ENCODE assay signal across 9 mouse cellular contexts in the genomic region with DNA sequence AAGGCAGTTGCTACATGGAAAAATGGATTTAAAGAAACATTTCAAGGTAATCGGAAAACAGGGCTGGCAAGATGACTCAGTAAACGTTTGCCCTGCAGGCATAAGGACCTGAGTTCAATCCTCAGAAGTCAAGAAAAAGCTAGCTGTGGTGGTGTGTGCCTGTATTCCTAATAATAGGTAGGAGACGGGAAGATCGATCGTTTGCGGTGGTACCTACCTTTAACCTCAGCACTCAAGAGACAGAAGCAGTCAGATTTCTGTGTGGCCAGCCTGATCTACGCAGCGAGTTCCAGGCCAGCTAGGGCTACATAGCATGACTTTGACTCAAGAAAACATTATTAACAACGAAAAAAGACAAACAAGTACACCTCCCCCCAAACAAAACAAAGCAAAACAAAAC. TPM values are rescaled to one million over a fixed set of nuclear protein-coding genes. Genes with fewer than 3 reads are reported as not detected.
DNase-seq lines count a peak whose midpoint lies in the region; ATAC-seq lines count a peak whose summit lies in the region.
"Had no signal": no experiment of that assay in that cellular context is flagged by ENCODE, and none has a peak within 500 bp of the region (broad histone marks: within the 10 kb centered on the region; RNA-seq: fewer than 3 reads in every experiment).

No protein-coding gene starts in this region.

- H3K4me3 ChIP-seq in heart, embryonic 14.5 days (ENCODE audit: control insufficient read depth in 1 of 2, insufficient read depth in 1 of 2, low read depth in 1 of 2, low read length in 2 of 2): no peak overlapping the region
- H3K4me3 ChIP-seq in embryonic facial prominence, embryonic 13.5 days: no peak overlapping the region
- no peak overlapping the region for H3K4me3 ChIP-seq in hindbrain, embryonic 14.5 days (replicated peaks; ENCODE audit: low read length)
- H3K4me3 ChIP-seq in midbrain, embryonic 15.5 days: no peak overlapping the region

- H3K9ac ChIP-seq in heart, embryonic 14.5 days (ENCODE audit: low read length): 0 out of 2 replicates have a peak overlapping the region, but pooled peaks have one; percentile 28
- no peak overlapping the region for H3K9ac ChIP-seq in embryonic facial prominence, embryonic 13.5 days
- no peak overlapping the region for H3K9ac ChIP-seq in hindbrain, embryonic 14.5 days
- no peak overlapping the region for H3K9ac ChIP-seq in midbrain, embryonic 15.5 days

- no peak for ATAC-seq in heart, embryonic 14.5 days (ENCODE audit: insufficient number of reproducible peaks, insufficient read depth, low FRiP score, low read depth)
- no peak for ATAC-seq in embryonic facial prominence, embryonic 13.5 days (ENCODE audit: insufficient number of reproducible peaks, insufficient read depth, low FRiP score, low TSS enrichment, low read depth)
- no peak; the same call in 1 of the 2 replicates for ATAC-seq in hindbrain, embryonic 14.5 days (ENCODE audit: low FRiP score)
- peak; percentile 52 for ATAC-seq in midbrain, embryonic 15.5 days (replicated peaks)
- ATAC-seq in megakaryocyte, adult 5-6 weeks (ENCODE audit: poor library complexity, severe bottlenecking): no peak

- H3K4me1 ChIP-seq in heart, embryonic 14.5 days (ENCODE audit: control insufficient read depth in 2 of 2, insufficient read depth in 2 of 2, low read length in 2 of 2): peaks cover 9 to 21% of the 10 kb centered on the region in 2 experiments
- H3K4me1 ChIP-seq in embryonic facial prominence, embryonic 13.5 days: peaks cover 8% of the 10 kb centered on the region; the same call in 1 of the 2 replicates
- peaks cover 7% of the 10 kb centered on the region; the same call in 1 of the 2 replicates for H3K4me1 ChIP-seq in hindbrain, embryonic 14.5 days (replicated peaks; ENCODE audit: control insufficient read depth, insufficient read depth, low read length)
- no peaks in the 10 kb centered on the region for H3K4me1 ChIP-seq in midbrain, embryonic 15.5 days

- no peak for DNase-seq in heart, postnatal 10 days
- no peak for DNase-seq in hindbrain, embryonic 14.5 days (ENCODE audit: low spot score)
- DNase-seq in layer of hippocampus, postnatal 10 days (ENCODE audit: low spot score in 2 of 2): no peak
- no peak for DNase-seq in layer of hippocampus, postnatal 25 days (ENCODE audit: extremely low spot score in 1 of 2, low spot score in 1 of 2)
- DNase-seq: lung, adult 18-20 months had no signal

- intact Hi-C loops in heart, postnatal 10 days (cut with DNase I): no loop called here

- H3K9me3 ChIP-seq in heart, embryonic 14.5 days (ENCODE audit: control insufficient read depth, low read length): peaks cover 3% of the 10 kb centered on the region; the same call in 1 of the 2 replicates
- H3K9me3 ChIP-seq in embryonic facial prominence, embryonic 13.5 days: no peaks in the 10 kb centered on the region; the same call in 1 of the 2 replicates
- no peaks in the 10 kb centered on the region; the same call in 1 of the 2 replicates for H3K9me3 ChIP-seq in hindbrain, embryonic 14.5 days (ENCODE audit: control insufficient read depth, low read length)
- no peaks in the 10 kb centered on the region for H3K9me3 ChIP-seq in midbrain, embryonic 15.5 days

- no peaks in the 10 kb centered on the region for H3K36me3 ChIP-seq in heart, embryonic 14.5 days (ENCODE audit: control insufficient read depth, insufficient read depth, low read length)
- H3K36me3 ChIP-seq in embryonic facial prominence, embryonic 13.5 days: no peaks in the 10 kb centered on the region
- no peaks in the 10 kb centered on the region for H3K36me3 ChIP-seq in hindbrain, embryonic 14.5 days (replicated peaks; ENCODE audit: control insufficient read depth, insufficient read depth)
- no peaks in the 10 kb centered on the region for H3K36me3 ChIP-seq in midbrain, embryonic 15.5 days (replicated peaks)

- H3K27ac ChIP-seq in heart, embryonic 14.5 days (replicated peaks in 1 of 2; ENCODE audit: control insufficient read depth in 1 of 2, insufficient read depth in 1 of 2, low read depth in 2 of 2, low read length in 2 of 2): peak overlapping the region; percentile 63 to 68; a peak in 3 of 4 replicates
- H3K27ac ChIP-seq in embryonic facial prominence, embryonic 13.5 days: peak overlapping the region; percentile 56; the same call in 1 of the 2 replicates
- peak overlapping the region; percentile 68 for H3K27ac ChIP-seq in hindbrain, embryonic 14.5 days
- peak overlapping the region; percentile 61 for H3K27ac ChIP-seq in midbrain, embryonic 15.5 days

- H3K4me2 ChIP-seq in heart, embryonic 14.5 days (ENCODE audit: low read length): no peak overlapping the region
- no peak overlapping the region for H3K4me2 ChIP-seq in embryonic facial prominence, embryonic 13.5 days
- H3K4me2 ChIP-seq in hindbrain, embryonic 14.5 days (replicated peaks): no peak overlapping the region
- no peak overlapping the region for H3K4me2 ChIP-seq in midbrain, embryonic 15.5 days

- no peaks in the 10 kb centered on the region for H3K27me3 ChIP-seq in heart, embryonic 14.5 days (ENCODE audit: control insufficient read depth, insufficient read depth, low read length)
- H3K27me3 ChIP-seq in embryonic facial prominence, embryonic 13.5 days: no peaks in the 10 kb centered on the region
- 0 out of 2 replicates have a peak, but pooled peaks cover 9% of the 10 kb centered on the region for H3K27me3 ChIP-seq in hindbrain, embryonic 14.5 days (ENCODE audit: control insufficient read depth, insufficient read depth, low read length)
- no peaks in the 10 kb centered on the region for H3K27me3 ChIP-seq in midbrain, embryonic 15.5 days (replicated peaks)

- 85% methylated on average over 9 of the region's 9 CpGs for WGBS in heart, embryonic 14.5 days
- 61% methylated on average over 9 of the region's 9 CpGs for WGBS in embryonic facial prominence, embryonic 13.5 days
- 43% methylated on average over 9 of the region's 9 CpGs for WGBS in hindbrain, embryonic 14.5 days
- 26% methylated on average over 9 of the region's 9 CpGs for WGBS in midbrain, embryonic 15.5 days

RNA-seq across cellular contexts. Expression of a gene that starts 48.9 kb away (rescaled TPM):
- 11.0 and 12.0 TPM in 2 replicates for polyA plus RNA-seq in heart, embryonic 14.5 days (2014; fragmentation: Nextera tagmentation; extraction: Ambion mirVana)
- total RNA-seq in heart, postnatal 10 days (2021): 10 to 100 TPM; 13.8 to 16.6 TPM
- 3.0 and 3.6 TPM in 2 replicates for polyA plus RNA-seq in embryonic facial prominence, embryonic 13.5 days (2015; fragmentation: Nextera tagmentation; extraction: Ambion mirVana)
- 1.1 and 1.3 TPM in 2 replicates for polyA plus RNA-seq in hindbrain, embryonic 14.5 days (2014; fragmentation: Nextera tagmentation; extraction: Ambion mirVana)
- polyA plus RNA-seq in midbrain, embryonic 15.5 days (2015; fragmentation: Nextera tagmentation; extraction: Ambion mirVana): 1.2 and 1.3 TPM in 2 replicates
- total RNA-seq in layer of hippocampus, postnatal 10 days (2021): 1 to 10 TPM in 1 of 2 experiments, under 1 TPM in 1; 0.87 to 1.4 TPM
- under 1 TPM; 0.66 to 0.85 TPM for total RNA-seq in layer of hippocampus, postnatal 25 days (2021)
- 0.18 and 1.2 TPM in 2 replicates for total RNA-seq in megakaryocyte, adult 5-6 weeks (2015)
- total RNA-seq in megakaryocyte, adult 5-6 weeks (2017): not detected in 2 replicates

Comparison
In these comparisons a context has a peak if more than half of its experiments do, and no peak if none do; other contexts are left out.
1. RNA of a gene that starts 48.9 kb away (total RNA-seq): 13.8 to 16.6 TPM in heart, postnatal 10 days; 0.87 to 1.4 TPM in layer of hippocampus, postnatal 10 days, 0.18 to 1.2 TPM in megakaryocyte, adult 5-6 weeks and 0.66 to 0.85 TPM in layer of hippocampus, postnatal 25 days; every median in the first group is over 4 times any median in the second.
2. Peak in every context shown above with its lines, with median percentiles within 50 percentile points of each other: H3K27ac ChIP-seq.